Mouse (Mus musculus): ENCODE measurements around the gene Nxpe3. TPM values are rescaled to one million over a fixed set of nuclear protein-coding genes. Genes with fewer than 3 reads are reported as not detected.

The Nxpe3 gene
- 1.2 and 1.3 TPM in 2 replicates for polyA plus RNA-seq (2015; fragmentation: Nextera tagmentation; extraction: Ambion mirVana)

DNA sequence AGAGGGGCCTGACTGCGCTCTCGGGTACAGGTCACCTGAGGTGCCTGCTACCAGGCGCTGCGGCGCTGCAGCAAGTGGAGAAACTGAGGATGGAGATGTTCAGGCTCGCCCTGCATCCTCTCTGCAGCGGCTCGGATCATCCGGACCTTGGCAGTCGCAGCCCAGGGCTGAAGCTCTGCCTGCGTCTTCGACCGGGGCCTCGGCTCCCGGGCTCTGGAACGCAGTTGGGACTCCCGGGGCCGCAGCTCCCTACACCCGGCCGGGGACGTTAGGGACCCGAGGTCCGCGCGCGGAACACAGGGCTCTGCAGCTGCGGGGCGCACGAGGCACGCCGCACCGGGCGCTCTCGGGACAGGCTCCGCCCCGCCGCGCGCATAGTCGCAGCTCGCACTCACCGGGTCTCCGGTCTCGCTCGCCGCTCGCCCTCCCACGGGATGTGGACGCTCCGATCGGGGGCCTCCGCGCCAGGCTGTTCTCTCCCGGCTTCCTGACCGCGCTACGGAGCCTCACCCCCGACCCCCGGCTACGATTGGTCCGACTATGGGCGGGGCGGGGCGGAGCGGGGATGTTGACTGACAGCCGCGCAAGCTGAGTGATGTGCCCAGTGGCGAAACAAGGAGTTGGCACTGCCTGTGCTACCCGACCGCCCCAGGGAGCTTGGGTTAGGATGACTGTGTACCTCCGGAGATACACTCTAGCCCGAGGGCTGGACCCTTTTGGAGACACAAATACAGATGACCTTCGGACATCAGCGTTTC, at the start of gene Nxpe3:
Gene Nxpe3 (minus strand): TSS at position 393 of the 758 bp plus-strand sequence.

DNA sequence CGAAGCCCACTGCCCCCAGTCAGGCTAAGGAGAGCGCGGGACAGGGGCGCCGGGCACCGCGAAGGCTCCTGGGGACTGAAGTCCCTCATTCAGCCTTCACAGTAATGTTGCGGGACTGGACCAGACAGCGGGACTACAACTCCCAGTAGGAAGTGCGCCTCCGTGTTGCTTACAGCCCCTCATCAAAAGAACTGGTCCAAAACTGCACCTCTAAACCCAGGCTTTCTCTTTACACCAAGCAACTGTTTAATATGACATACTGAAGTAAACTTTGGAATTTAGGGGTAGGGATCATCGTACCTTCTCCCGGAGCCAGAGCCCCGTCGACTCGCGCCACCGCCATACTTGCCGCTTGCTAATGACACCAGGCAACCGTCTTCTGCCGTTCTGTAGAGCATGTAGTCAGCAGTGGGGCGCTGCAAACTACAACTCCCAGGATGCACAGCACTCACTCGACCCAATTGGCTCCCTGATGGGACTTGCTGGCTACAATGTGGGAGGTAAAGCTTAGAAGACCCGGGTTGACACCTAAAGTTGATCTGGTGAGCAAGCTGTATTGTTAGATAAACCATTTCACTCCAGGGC, 39.5 kb upstream of the Nxpe3 start, which contains the start of gene Cep97:
Gene Cep97 (minus strand): TSS at position 403 of the 585 bp plus-strand sequence.

DNA sequence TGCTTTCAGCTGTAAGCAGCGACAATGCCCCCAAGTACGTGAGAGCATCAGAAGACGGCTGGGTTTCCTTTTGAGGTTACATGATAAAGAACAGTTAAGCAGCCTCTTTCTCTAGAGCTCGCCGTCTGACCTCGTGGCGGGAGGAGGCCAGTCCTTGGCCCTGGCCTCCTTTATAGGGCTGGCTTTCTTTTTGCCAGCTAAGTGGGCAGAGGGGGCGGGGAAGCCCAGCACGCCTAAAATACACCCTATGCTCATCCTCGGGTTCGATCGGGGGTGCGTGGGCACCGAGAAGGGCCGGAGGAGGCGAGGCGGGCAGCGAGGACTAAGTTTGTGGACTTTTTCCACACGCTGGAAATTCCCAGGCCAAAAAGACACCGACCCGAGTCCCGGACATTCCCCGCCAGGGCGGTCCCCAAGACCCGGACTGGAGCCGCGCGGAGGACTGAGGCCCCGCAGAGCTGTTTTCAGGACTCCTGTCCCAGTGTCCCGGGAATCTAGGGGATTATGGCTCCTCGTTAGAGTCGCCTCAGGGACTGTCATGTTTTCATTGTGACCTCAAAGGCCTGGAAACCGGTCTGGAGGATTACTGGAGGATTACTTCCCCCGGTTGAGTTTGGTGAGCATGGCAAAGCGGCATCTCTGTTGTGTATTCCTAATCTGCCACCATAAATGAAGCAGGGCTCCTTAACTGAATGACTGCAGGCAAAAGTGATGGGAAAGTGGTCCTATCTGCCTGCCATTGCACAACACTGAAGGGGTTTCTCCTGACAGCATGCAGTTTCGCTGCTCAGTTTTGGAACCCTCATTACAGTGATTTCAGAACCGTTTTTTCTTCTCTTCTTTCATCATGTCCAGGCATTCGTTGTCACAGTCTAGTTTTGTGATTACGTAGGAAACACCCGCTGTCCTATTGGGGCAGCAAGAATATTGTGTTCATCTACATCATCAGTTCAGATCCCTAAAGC, 56.3 kb downstream of the Nxpe3 start, which contains the start of gene Nfkbiz:
Gene Nfkbiz (minus strand): TSS at position 390 of the 965 bp plus-strand sequence.

Other genes with a start within 250 kb of the Nxpe3 start
- gene Nfkbiz, start 56.4 kb downstream of the Nxpe3 start, polyA plus RNA-seq (2015; fragmentation: Nextera tagmentation; extraction: Ambion mirVana) = 2.8 and 3.7 TPM in 2 replicates
- 6.0 and 6.2 TPM in 2 replicates for gene Cep97, start 39.6 kb upstream of the Nxpe3 start, polyA plus RNA-seq (2015; fragmentation: Nextera tagmentation; extraction: Ambion mirVana)
- gene Rpl24, start 71.0 kb upstream of the Nxpe3 start, polyA plus RNA-seq (2015; fragmentation: Nextera tagmentation; extraction: Ambion mirVana) = 473 and 540 TPM in 2 replicates
- gene Zbtb11, start 78.6 kb upstream of the Nxpe3 start, polyA plus RNA-seq (2015; fragmentation: Nextera tagmentation; extraction: Ambion mirVana) = 19.0 and 19.8 TPM in 2 replicates
- 175 and 198 TPM in 2 replicates for gene Pcnp, start 134.5 kb upstream of the Nxpe3 start, polyA plus RNA-seq (2015; fragmentation: Nextera tagmentation; extraction: Ambion mirVana)
- gene Trmt10c, start 142.5 kb upstream of the Nxpe3 start, polyA plus RNA-seq (2015; fragmentation: Nextera tagmentation; extraction: Ambion mirVana) = 15.6 TPM in 2 replicates
- gene Senp7, start 153.1 kb upstream of the Nxpe3 start, polyA plus RNA-seq (2015; fragmentation: Nextera tagmentation; extraction: Ambion mirVana) = 34.9 and 40.5 TPM in 2 replicates